Mouse (Mus musculus): ENCODE measurements around the gene Olfr813. TPM values are rescaled to one million over a fixed set of nuclear protein-coding genes. Genes with fewer than 3 reads are reported as not detected.
"Not testable (repeated sequence)": the region's sequence is repeated elsewhere in the genome, so short reads cannot be mapped to it uniquely, and the experiment has no call there.

Gene Olfr813
- not detected in 2 replicates for polyA plus RNA-seq (2016; fragmentation: Nextera tagmentation; extraction: Ambion mirVana)

GRCm38 (mm10) chr10:129855067-129855466 lies at the start of gene Olfr813:
Gene Olfr813, plus strand, starts transcription at chr10:129855367.
- H3K27me3 ChIP-seq (ENCODE audit: low read depth, poor library complexity, severe bottlenecking), result no peaks in the 10 kb centered on the region
- no peak for DNase-seq (ENCODE audit: low spot score)
- H3K4me1 ChIP-seq, result no peaks in the 10 kb centered on the region
- no peak within 1 kb of the TSS for H3K4me3 ChIP-seq
- H3K27ac ChIP-seq (replicated peaks), result no peak within 1 kb of the TSS
- no peaks in the 10 kb centered on the region for H3K9me3 ChIP-seq (replicated peaks)
- no peaks in the 10 kb centered on the region for H3K36me3 ChIP-seq

- Histone ChIP-seq H3K4me1 (no peaks in the 10 kb centered on the region), H3K36me3 (no peaks in the 10 kb centered on the region), H3K27me3 (ENCODE audit: low read depth, poor library complexity, severe bottlenecking) (no peaks in the 10 kb centered on the region), H3K27ac (replicated peaks) (no peak within 1 kb of the TSS), H3K4me3 (no peak within 1 kb of the TSS), H3K9me3 (replicated peaks) (no peaks in the 10 kb centered on the region)
- 85% methylated on average over 1 of the region's 1 CpGs for WGBS
- no peak for DNase-seq (ENCODE audit: low spot score)
These were observed 9.2 kb upstream of the Olfr813 start, which contains the start of gene Olfr812 for GRCm38 (mm10) chr10:129845994-129846393. Gene Olfr812, minus strand, starts transcription at chr10:129846094.

GRCm38 (mm10) chr10:129847343-129847742 lies 7.8 kb upstream of the Olfr813 start:
- Histone ChIP-seq H3K9me3 (replicated peaks) (no peaks in the 10 kb centered on the region), H3K4me3 (no peak overlapping the region), H3K27me3 (ENCODE audit: low read depth, poor library complexity, severe bottlenecking) (no peaks in the 10 kb centered on the region), H3K36me3 (no peaks in the 10 kb centered on the region), H3K4me1 (no peaks in the 10 kb centered on the region), H3K27ac (replicated peaks) (no peak overlapping the region)
- 56% methylated on average over 1 of the region's 1 CpGs for WGBS
- DNase-seq (ENCODE audit: low spot score), result no peak

- not testable (repeated sequence) for H3K4me3 ChIP-seq; H3K4me1 ChIP-seq; DNase-seq (ENCODE audit: low spot score); H3K27ac ChIP-seq (replicated peaks); H3K9me3 ChIP-seq (replicated peaks); H3K36me3 ChIP-seq; H3K27me3 ChIP-seq (ENCODE audit: low read depth, poor library complexity, severe bottlenecking)
- 78% methylated on average over 1 of the region's 1 CpGs for WGBS
These were observed 24.6 kb downstream of the Olfr813 start, which contains the start of gene Olfr814 for GRCm38 (mm10) chr10:129879751-129880150. Gene Olfr814, minus strand, starts transcription at chr10:129879851.

GRCm38 (mm10) chr10:129885496-129885895 lies 30.3 kb downstream of the Olfr813 start:
- not testable (repeated sequence) for H3K36me3 ChIP-seq; H3K27ac ChIP-seq (replicated peaks); H3K9me3 ChIP-seq (replicated peaks); H3K4me3 ChIP-seq; DNase-seq (ENCODE audit: low spot score); H3K4me1 ChIP-seq; H3K27me3 ChIP-seq (ENCODE audit: low read depth, poor library complexity, severe bottlenecking)
- WGBS, result 90% methylated on average over 6 of the region's 6 CpGs

GRCm38 (mm10) chr10:129885934-129886333 lies 30.8 kb downstream of the Olfr813 start:
- Histone ChIP-seq H3K4me1 (no peaks in the 10 kb centered on the region), H3K27ac (replicated peaks) (no peak overlapping the region), H3K36me3 (no peaks in the 10 kb centered on the region), H3K4me3 (no peak overlapping the region), H3K27me3 (ENCODE audit: low read depth, poor library complexity, severe bottlenecking) (no peaks in the 10 kb centered on the region), H3K9me3 (replicated peaks) (peaks cover 3% of the 10 kb centered on the region; the same call in 1 of the 2 replicates)
- DNase-seq (ENCODE audit: low spot score), result no peak
- 91% methylated on average over 7 of the region's 7 CpGs for WGBS

- not testable (repeated sequence) for DNase-seq (ENCODE audit: low spot score); H3K9me3 ChIP-seq (replicated peaks); H3K27ac ChIP-seq (replicated peaks); H3K4me3 ChIP-seq; H3K27me3 ChIP-seq (ENCODE audit: low read depth, poor library complexity, severe bottlenecking); H3K36me3 ChIP-seq; H3K4me1 ChIP-seq
- WGBS, result 69% methylated on average over 1 of the region's 1 CpGs
These were observed 50.6 kb downstream of the Olfr813 start, which contains the start of gene Olfr815 for GRCm38 (mm10) chr10:129905767-129906166. Gene Olfr815, minus strand, starts transcription at chr10:129905867.

Other genes starting within 250 kb of the Olfr813 start
- gene Olfr796, start 242.8 kb upstream of the Olfr813 start, polyA plus RNA-seq (2016; fragmentation: Nextera tagmentation; extraction: Ambion mirVana), result not detected in 2 replicates
- gene Olfr798, start 227.4 kb upstream of the Olfr813 start, polyA plus RNA-seq (2016; fragmentation: Nextera tagmentation; extraction: Ambion mirVana), result not detected in 2 replicates
- not detected in 2 replicates for gene Olfr799, start 217.9 kb upstream of the Olfr813 start, polyA plus RNA-seq (2016; fragmentation: Nextera tagmentation; extraction: Ambion mirVana)
- not detected in 2 replicates for gene Olfr800, start 197.7 kb upstream of the Olfr813 start, polyA plus RNA-seq (2016; fragmentation: Nextera tagmentation; extraction: Ambion mirVana)
- gene Olfr801, start 181.5 kb upstream of the Olfr813 start, polyA plus RNA-seq (2016; fragmentation: Nextera tagmentation; extraction: Ambion mirVana), result not detected in 2 replicates
- gene Olfr802, start 167.2 kb upstream of the Olfr813 start, polyA plus RNA-seq (2016; fragmentation: Nextera tagmentation; extraction: Ambion mirVana), result not detected in 2 replicates
- not detected in 2 replicates for gene Olfr803, start 161.1 kb upstream of the Olfr813 start, polyA plus RNA-seq (2016; fragmentation: Nextera tagmentation; extraction: Ambion mirVana)
- gene Olfr804, start 152.2 kb upstream of the Olfr813 start, polyA plus RNA-seq (2016; fragmentation: Nextera tagmentation; extraction: Ambion mirVana), result not detected in 2 replicates
- not detected in 2 replicates for gene Olfr805, start 126.0 kb upstream of the Olfr813 start, polyA plus RNA-seq (2016; fragmentation: Nextera tagmentation; extraction: Ambion mirVana)
- gene Olfr806, start 113.4 kb upstream of the Olfr813 start, polyA plus RNA-seq (2016; fragmentation: Nextera tagmentation; extraction: Ambion mirVana), result not detected in 2 replicates
- not detected in 2 replicates for gene Olfr807, start 97.6 kb upstream of the Olfr813 start, polyA plus RNA-seq (2016; fragmentation: Nextera tagmentation; extraction: Ambion mirVana)
- gene Olfr808, start 89.9 kb upstream of the Olfr813 start, polyA plus RNA-seq (2016; fragmentation: Nextera tagmentation; extraction: Ambion mirVana), result not detected in 2 replicates
- gene Olfr809, start 80.7 kb upstream of the Olfr813 start, polyA plus RNA-seq (2016; fragmentation: Nextera tagmentation; extraction: Ambion mirVana), result not detected in 2 replicates
- gene Olfr810, start 60.5 kb upstream of the Olfr813 start, polyA plus RNA-seq (2016; fragmentation: Nextera tagmentation; extraction: Ambion mirVana), result not detected in 2 replicates
- gene Olfr811, start 51.0 kb upstream of the Olfr813 start, polyA plus RNA-seq (2016; fragmentation: Nextera tagmentation; extraction: Ambion mirVana), result not detected in 2 replicates
- gene Olfr812, start 9.3 kb upstream of the Olfr813 start, polyA plus RNA-seq (2016; fragmentation: Nextera tagmentation; extraction: Ambion mirVana), result not detected in 2 replicates
- not detected in 2 replicates for gene Olfr814, start 24.5 kb downstream of the Olfr813 start, polyA plus RNA-seq (2016; fragmentation: Nextera tagmentation; extraction: Ambion mirVana)
- not detected in 2 replicates for gene Olfr815, start 50.5 kb downstream of the Olfr813 start, polyA plus RNA-seq (2016; fragmentation: Nextera tagmentation; extraction: Ambion mirVana)
- gene Olfr816, start 60.2 kb downstream of the Olfr813 start, polyA plus RNA-seq (2016; fragmentation: Nextera tagmentation; extraction: Ambion mirVana), result not detected in 2 replicates
- gene Olfr818, start 93.7 kb downstream of the Olfr813 start, polyA plus RNA-seq (2016; fragmentation: Nextera tagmentation; extraction: Ambion mirVana), result not detected in 2 replicates
- not detected in 2 replicates for gene Olfr819, start 111.9 kb downstream of the Olfr813 start, polyA plus RNA-seq (2016; fragmentation: Nextera tagmentation; extraction: Ambion mirVana)
- gene Olfr247, start 120.8 kb downstream of the Olfr813 start, polyA plus RNA-seq (2016; fragmentation: Nextera tagmentation; extraction: Ambion mirVana), result not detected in 2 replicates
- not detected in 2 replicates for gene Gm10310, start 129.7 kb downstream of the Olfr813 start, polyA plus RNA-seq (2016; fragmentation: Nextera tagmentation; extraction: Ambion mirVana)
- gene Olfr820, start 157.3 kb downstream of the Olfr813 start, polyA plus RNA-seq (2016; fragmentation: Nextera tagmentation; extraction: Ambion mirVana), result not detected in 2 replicates
- gene Olfr821, start 175.0 kb downstream of the Olfr813 start, polyA plus RNA-seq (2016; fragmentation: Nextera tagmentation; extraction: Ambion mirVana), result not detected in 2 replicates
- not detected in 2 replicates for gene Olfr822, start 215.8 kb downstream of the Olfr813 start, polyA plus RNA-seq (2016; fragmentation: Nextera tagmentation; extraction: Ambion mirVana)